Mouse (Mus musculus) retina, postnatal 1 day (tissue): ENCODE data around the gene Tfdp1.
"Not testable (repeated sequence)": the region's sequence is repeated elsewhere in the genome, so short reads cannot be mapped to it uniquely, and the experiment has no call there.

Experiments
- DNase-seq: peaks from one replicate; pipeline ENCODE4 v3.0.0-alpha.2; 2012

Tfdp1 gene

DNA sequence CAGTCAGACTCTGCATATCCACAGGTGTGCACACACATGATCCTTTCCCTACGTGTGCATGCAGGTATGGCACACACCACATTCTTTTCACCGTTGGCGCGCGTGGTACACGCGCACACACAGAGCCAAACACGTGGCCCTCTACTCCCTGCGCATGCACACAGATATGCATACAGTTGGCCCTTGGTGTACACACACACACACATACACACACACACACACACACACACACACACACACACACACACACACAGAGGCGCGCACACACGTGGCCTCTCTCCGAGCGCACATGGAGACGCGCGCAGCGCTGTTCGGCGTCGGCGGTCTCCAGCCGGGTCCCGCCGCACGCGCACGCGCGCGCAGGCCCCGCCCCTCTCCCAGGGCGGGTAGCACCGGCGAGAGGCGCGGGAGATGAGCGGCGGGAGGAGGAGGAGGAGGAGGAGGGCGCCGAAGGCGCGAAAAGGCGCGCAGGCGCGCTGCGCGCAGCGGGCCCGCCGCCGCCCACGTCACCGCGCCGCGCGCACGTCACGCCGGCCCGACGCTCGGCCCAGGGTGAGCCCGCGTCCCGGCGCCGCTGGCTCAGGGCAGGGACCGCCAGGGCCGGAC lies at the start of gene Tfdp1:
Tfdp1 (plus strand) TSS at position 497 of the 606 bp plus-strand sequence.
- DNase-seq, result peak; percentile 95

GRCm38 (mm10) chr8:13292364-13292763 lies 46.2 kb upstream of the Tfdp1 start:
- peak; percentile 83 for DNase-seq

GRCm38 (mm10) chr8:13293677-13294470 lies 44.7 kb upstream of the Tfdp1 start:
- no peak for DNase-seq

GRCm38 (mm10) chr8:13299571-13299970 lies 39.0 kb upstream of the Tfdp1 start:
- DNase-seq, result no peak

DNA sequence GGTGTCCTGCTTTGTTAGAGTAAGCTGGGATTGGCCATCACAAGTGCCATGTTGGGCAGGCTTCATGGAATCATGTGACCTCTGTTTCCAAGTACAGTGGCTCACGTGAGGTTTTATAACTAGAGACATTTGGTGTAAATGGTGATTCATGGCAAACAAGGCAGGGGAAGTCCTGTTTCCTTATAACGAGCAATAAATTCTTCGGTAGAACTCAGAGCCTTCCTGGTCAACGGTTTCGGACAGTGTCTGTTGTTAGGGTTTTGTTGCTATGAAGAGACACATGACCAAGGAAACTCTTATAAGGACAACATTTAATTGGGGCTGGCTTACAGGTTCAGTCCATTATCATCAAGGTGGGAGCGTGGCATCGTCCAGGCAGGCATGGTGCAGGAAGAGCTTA lies 37.5 kb upstream of the Tfdp1 start:
- DNase-seq, result no peak

DNA sequence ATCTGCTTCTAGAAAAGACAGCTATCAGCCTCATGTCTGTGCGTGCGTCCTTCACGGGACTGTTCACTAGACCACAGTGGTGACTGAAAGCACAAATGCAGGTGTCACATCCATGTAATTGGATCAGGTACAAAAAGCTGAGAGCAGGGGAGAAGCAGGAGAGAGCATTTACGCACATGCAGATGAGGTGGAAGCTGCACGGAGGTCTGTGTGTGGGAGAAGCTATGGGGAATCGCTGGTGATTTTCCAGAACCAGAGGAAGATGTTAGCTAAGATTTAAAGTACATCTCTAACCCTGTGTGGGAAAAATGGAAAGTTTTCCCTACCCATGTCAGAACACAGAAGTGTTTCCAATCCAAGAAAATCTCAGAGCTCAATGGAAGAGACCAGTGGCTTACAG lies 33.1 kb upstream of the Tfdp1 start:
- no peak for DNase-seq

- no peak for DNase-seq
Measured at GRCm38 (mm10) chr8:13305884-13306283, 32.7 kb upstream of the Tfdp1 start.

- no peak for DNase-seq
Measured at GRCm38 (mm10) chr8:13306309-13306909, 32.1 kb upstream of the Tfdp1 start.

DNA sequence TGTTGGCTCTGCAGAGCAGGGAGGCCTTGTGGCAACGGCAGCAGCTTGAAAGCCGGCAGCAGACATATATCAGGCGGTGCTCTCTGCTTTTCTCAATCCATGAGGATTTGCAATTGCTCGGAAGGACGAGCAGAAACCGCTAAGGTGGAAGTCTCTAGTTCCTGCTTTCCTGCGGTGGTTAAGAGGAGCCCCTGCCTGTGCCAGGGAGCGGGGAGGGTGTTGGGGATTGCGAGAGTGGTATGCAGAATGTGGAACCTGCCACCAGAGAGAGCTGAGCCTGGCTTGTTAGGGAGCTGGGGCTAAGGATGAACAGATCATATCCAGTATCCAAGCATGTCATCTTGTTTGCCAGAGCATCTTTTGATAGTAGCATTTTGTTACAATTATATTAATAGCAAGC lies 31.6 kb upstream of the Tfdp1 start:
- no peak for DNase-seq

- DNase-seq, result no peak
Measured at GRCm38 (mm10) chr8:13314922-13315321, 23.6 kb upstream of the Tfdp1 start.

DNA sequence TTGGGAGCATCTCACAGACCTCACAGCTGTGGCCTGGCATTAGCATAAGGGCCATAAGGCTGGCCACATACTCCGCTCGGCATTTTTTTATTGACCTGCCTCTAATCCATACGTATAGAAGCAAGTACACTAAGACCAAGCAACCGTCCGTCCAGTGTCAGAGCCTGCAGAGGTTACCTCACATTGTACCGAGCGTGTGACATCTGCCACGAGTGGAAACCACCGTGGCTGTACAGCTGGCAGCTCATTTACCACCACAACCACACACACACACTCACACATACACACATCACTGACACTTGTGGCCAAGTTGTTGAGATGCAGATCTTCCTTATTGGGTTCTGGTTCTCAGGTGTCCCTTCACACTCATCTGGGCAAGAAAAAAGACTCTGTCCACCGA lies 21.9 kb upstream of the Tfdp1 start:
- no peak for DNase-seq

- DNase-seq, result peak; percentile 61
Measured at GRCm38 (mm10) chr8:13326598-13326997, 12.0 kb upstream of the Tfdp1 start.

DNA sequence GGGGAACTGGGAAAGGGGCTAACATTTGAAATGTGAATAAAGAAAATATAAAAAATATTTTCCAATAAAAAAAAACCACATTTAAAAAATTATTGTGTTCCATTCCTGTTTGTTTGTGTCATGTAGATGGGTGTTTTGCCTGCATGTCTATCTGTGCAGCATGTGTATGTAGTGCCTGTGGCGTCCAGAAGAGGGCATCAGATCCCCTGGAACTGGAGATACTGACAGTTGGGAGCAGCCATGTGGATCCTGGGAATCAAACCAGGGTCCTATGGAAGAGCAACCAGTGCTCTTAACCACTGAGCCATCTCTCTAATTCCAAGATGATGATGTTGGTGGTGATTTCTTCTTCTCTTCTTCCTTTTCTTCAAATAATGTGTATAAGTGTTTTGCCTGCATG lies 3.9 kb upstream of the Tfdp1 start:
- no peak for DNase-seq

DNA sequence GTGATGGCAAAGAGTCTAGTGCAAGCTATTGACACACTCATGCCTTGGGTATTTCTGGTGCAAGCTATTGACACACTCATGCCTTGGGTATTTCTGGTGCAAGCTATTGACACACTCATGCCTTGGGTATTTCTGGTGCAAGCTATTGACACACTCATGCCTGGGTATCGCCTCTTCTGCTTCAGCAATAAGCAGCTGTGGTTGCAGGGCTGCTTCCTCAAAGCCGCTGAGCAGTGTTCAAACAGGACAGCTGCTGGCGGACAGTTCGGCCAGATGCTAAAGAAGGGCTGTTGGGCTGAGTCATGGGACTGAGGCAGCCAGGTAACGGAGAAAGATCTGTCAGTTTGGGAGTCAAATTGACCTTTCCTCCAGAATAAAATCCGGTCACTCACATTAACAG lies 1.3 kb upstream of the Tfdp1 start:
- DNase-seq, result not testable (repeated sequence)

- DNase-seq, result no peak
Measured at GRCm38 (mm10) chr8:13337678-13338077, 873 bp upstream of the Tfdp1 start.

DNA sequence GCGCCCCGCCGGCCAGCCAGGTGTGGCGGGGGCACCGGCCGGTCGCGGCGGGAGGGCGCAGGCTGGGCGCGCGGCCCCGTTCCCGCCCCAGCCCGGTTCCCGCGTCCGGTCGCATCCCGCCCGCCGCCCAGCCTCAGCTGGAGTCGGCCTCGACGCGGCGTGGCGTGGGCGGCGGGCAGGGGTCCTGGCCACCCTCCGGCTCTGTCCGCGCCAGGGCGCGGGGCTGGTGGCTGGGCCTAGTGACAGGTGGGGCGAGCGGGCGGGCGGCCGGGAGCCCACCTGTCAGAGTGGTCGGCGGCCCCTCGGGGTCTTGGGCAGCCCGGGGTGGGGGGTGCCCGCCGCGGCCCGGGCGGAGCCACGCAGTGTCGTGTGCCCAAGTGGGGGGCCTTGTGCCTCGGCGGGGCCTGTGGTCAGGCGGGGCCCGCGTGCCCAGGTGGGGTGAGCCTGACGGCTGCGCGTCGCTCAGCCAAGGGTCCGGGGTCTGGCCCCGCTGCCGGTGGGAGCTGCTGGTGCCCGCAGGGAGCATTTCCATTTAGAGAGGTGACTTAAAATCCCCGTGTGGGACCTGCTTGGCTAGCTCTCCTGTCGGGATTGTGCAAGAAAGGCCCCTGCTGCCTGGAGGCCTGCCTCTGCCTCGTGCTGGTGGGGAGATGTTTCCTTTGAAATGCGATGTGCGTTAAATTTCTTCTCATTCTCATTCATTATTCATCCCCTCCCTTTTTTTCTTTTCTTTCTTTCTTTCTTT lies 522 bp downstream of the Tfdp1 start:
- DNase-seq, result no peak

- peak; percentile 30 for DNase-seq
Measured at GRCm38 (mm10) chr8:13339646-13339990, 1.1 kb downstream of the Tfdp1 start.

DNA sequence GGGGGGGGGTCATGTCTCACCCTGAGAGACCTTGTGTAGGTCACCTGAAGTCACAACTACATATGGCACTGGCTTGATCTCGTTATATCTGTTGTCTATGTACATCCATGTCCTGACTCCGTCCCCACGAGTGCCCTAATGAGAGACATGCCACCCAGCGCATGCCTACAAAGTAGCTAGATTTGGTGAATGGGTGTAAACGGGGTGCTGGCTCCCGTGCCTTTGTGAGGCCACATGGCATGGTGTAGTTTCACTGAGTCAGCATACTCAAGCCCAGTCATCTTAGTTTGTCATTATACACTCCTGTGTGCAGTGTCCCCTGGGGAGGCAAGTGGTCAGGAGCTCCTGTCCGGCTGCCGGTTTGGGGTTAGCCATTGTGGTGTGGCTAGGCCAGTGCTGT lies 2.1 kb downstream of the Tfdp1 start:
- no peak for DNase-seq

- DNase-seq, result no peak
Measured at GRCm38 (mm10) chr8:13342340-13342739, 3.8 kb downstream of the Tfdp1 start.

GRCm38 (mm10) chr8:13343134-13343533 lies 4.6 kb downstream of the Tfdp1 start:
- DNase-seq, result no peak

DNA sequence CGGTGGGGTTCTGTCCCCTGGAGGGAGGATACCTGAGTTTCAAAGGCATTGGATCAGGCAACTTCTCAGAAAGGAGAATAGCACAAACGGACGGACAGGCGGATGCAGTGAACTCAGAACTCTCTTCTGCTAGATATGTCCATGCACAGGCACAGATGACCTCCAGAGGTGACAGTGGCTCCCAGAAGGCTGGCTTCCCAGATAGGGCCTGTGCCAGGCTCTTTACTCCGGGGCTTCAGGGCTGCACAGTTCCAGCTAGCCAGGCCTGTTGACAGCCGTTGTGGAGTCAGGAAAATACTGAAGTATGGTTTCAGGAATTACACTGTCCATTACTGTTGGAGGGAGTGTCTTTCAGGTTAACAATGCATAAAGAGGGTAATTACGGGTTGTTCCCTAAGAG lies 11.5 kb downstream of the Tfdp1 start:
- DNase-seq, result no peak

DNA sequence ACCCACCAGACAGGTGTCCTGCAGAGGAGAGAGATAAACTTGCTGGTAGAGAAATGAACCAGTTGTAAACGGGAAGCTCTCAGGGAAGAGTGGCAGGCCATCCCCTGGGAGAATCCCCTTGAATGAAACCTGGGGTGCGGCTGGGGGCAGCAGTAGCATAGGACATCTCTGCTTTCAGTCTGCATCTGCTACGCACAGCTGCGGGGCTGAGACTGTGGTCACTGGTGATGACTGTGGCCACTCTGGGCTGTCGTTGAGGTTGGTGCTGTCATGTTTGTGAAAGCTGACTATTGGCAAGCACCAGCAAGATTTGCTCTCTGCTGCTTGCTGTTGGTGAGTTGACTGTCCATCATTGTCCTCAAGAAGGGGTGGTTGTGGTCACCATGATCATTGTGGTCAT lies 13.0 kb downstream of the Tfdp1 start:
- DNase-seq, result no peak

DNA sequence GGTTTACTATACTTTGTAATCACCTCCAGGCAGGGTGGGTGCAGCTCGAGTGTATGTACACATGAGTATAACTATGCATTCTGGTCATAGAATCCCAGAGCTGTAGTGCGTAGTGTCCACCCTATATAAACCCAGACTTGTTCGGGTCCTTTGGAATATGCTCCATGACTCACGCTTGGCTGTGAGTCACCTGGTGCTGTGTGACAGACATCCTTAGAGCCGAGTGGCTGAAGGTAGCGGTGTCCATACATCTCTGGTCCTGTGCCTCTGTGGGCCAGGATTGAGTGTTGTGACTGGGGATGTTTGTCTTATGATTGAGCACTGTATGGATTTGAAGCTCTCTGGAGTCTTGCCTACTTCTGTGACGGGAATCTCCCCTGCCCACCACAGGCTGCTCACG lies 14.1 kb downstream of the Tfdp1 start:
- DNase-seq, result no peak
